Mouse (Mus musculus) cerebellum, postnatal 10 days (tissue): ENCODE data around the gene Parm1.

Experiments
- DNase-seq, 2 experiments: peaks; one replicate each; pipeline ENCODE4 v3.0.0; 2021; ENCODE audit warnings: mixed read lengths in 2 of 2

Parm1 gene

DNA sequence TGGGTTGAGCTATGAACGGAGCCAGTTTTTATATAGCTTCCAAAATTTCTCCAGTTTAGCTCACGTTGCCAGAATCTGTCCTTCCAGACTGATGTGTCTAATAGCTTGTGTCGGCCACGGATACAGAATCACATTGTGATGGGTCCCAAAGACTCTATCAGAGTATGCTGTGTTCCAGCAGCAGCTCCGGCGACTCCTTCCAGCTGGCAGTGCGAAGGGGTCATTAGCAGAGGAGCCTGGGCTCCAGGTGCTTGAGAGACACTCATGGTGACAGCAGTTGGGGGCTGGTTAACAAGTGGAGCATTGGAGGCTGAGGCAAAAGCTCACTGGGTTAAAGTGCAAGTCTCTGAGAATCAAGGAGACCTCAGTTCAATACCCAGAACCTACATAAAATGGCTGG, 61.5 kb downstream of the Parm1 start:
- DNase-seq = no peak

DNA sequence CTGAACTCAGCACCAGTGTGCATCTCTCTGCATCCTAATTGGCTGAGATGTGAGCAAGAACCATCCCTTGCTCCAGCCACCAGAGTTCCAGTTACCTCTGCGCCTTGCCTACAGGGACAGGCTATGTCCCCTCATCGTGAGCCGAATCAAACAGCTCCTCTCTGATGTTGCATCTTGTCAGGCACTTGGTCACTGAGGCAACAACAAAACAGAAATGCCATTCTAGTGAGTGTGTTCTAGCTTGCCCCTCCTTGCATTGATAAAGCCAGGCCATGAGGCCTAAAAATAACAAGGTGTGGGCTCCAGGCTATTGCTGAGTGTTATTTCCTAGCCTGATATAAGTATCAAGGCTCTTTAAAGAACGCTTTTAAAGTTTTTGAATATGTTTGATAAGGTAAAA, 64.4 kb downstream of the Parm1 start:
- DNase-seq = no peak

DNA sequence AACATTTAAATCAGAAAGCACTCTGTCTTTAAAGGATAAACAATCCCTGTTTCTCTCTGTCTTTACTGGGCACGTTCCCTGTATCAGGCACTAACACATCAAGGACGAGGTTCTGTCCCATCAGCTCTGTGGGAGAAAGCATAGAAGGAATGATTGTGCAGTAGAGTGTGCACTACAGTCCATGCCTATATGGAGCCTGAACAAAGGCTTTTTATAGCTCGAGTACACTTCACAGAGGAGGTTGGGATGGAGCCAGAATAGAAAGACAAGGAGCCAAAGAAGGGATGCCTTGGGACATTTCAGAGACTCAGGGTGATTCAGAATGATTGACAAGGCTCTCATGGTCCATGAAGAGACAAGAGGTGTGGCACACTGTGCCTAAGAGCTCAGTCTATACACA, 68.8 kb downstream of the Parm1 start:
- DNase-seq = no peak

DNA sequence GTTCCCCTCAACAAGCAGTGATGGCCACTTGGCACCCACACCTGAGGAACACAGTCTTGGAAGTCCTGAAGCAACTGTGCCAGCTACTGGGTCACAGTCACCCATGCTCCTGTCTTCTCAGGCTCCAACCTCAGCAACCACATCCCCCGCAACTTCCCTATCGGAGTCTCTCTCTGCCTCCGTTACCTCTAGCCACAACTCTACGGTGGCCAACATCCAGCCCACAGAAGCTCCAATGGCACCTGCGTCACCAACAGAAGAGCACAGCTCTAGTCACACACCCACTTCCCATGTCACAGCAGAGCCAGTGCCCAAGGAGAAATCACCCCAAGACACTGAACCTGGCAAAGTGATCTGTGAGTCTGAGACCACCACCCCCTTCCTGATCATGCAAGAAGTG, 76.7 kb downstream of the Parm1 start:
- no peak for DNase-seq

DNA sequence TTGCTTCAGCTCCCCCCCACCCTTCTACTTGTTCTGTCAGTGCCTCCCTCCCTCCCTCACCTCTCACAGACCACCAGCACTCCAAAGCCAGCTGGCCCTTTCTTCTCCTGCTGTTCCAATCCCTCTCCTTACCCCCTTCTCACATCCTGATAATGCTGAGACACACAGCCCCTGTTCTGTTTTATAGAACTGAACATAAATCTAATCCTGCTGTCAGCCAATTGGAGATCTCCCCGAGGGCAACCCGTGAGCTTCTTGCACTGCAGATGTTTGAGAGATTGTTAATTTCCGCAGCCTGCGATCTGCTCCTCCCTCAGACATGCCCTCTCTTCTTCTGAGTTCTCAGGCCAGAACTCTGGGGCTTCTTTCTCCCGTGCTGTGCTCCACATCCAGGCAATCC, 79.8 kb downstream of the Parm1 start:
- DNase-seq = no peak

DNA sequence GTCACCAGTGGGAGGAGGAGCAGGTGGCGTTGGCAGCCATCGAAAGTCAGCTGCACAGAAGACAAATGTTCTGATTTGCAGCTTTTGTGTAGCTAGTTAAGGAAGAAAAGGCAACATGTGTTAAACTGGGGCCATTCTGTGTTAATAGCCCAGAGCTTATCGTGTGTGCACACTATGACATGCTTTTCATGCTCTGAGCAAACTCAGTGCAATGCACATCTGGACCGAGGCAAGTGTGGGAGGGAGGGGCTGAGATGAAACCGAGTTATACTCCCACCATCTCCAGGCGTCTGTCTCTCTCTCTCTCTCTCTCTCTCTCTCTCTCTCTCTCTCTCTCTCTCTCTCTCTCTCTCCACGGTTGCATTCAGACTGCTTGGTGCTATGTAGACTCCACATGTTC, 82.4 kb downstream of the Parm1 start:
- no peak for DNase-seq

DNA sequence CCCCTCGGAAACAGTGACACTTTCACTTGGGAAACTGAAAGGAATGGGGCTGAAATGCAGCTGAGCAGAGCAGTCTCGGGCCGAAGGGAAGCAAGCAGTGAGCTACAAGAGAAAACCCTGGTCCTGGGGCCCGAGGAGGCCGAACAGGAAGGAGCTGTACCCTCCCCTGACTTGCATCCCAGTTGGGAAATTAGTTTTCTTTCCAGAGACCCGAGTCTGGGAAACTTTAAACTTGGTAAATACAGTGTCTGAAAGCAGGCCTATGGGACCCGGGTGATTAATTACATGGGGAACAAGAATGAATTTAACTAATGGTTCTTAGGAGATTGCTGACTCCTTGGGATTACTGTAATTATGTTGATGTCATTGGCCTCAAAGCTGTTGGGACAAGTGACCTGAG, 85.9 kb downstream of the Parm1 start:
- DNase-seq = no peak

DNA sequence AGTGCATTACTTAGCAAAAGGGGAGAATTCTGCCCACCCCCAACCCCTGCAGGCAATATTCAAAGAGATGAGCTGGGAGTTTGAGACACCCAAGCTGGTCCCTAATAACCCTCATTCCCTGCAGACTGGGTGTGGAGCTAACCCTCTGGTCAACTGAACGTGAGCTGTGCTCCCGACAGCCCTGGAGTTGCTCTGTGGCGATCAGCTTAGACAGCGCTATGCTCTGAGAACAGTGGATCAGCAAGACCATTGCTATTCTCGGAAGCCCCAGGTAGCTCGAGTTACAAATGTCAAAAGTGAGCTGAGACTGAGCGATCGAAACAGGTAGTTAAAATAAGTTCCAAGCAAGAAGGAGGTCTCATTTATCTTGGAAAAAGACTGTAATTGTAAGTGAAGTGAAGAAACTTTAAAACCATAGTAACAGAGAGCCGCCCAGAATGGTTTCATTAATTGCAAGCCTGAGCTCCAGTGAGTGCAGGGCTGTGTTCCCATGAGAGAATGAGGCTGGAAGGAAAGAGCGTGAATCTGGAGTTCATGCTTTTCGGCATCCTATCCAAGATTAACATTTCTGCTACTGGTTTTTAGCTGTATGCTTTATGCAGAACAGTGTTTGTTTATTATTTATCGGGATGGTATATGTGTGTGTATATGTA, 86.5 kb downstream of the Parm1 start:
- no peak for DNase-seq

DNA sequence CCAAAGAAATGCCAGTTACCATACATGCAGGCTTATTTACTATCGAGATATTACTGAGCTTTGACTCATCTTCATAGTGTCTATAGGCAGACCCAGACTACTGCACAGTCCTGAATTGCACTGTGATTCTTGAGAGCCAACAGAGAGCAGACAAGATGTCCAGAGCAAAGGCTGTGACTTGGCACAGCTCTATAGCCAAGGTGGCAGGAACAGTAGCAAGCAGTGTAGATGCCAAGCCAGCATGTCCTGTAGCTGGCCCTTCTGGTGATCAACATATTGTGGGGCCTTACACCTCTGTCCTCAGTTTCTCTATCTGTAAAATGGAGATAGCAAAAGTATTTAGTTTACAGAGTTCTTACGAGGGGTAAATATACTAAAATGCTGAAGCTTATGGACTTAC, 89.8 kb downstream of the Parm1 start:
- peak; percentile 40 to 56 for DNase-seq

DNA sequence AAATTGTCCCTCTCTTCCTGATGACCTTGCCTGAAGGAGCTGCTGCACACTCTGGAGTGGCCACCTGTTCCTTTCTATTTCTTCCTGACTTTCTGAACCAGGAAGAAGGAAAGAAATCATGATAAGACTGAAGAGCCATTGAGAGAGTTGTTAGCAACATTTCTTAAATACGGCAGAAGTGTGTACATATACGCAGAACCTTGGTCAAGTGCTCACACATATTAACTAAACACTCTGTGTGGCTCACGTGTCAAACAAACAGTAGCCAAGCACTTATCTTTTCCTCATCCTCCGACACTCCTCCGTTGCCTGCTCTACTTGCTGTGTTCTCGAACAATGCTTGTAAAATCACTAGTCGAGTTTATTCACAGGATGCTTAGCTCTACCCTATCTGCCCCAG, 90.4 kb downstream of the Parm1 start:
- no peak for DNase-seq

DNA sequence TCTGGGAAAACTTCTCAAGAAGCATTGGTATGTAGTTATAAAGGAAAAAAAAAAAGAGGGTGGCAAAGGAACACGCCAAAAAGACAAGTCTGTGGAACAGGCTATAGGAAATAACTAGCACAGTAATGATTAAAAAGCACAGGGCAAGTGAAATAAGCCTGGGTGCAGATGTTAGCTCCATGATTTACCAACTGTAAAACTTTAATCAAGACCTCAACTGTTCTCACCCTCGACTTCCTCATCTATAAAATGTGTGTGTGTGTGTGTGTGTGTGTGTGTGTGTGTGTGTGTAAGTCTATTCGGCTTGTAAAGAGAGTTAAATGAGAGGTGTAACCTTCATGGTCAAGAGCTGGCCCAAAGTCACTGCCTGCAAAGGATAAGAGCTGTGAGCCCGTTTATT, 91.6 kb downstream of the Parm1 start:
- no peak for DNase-seq

DNA sequence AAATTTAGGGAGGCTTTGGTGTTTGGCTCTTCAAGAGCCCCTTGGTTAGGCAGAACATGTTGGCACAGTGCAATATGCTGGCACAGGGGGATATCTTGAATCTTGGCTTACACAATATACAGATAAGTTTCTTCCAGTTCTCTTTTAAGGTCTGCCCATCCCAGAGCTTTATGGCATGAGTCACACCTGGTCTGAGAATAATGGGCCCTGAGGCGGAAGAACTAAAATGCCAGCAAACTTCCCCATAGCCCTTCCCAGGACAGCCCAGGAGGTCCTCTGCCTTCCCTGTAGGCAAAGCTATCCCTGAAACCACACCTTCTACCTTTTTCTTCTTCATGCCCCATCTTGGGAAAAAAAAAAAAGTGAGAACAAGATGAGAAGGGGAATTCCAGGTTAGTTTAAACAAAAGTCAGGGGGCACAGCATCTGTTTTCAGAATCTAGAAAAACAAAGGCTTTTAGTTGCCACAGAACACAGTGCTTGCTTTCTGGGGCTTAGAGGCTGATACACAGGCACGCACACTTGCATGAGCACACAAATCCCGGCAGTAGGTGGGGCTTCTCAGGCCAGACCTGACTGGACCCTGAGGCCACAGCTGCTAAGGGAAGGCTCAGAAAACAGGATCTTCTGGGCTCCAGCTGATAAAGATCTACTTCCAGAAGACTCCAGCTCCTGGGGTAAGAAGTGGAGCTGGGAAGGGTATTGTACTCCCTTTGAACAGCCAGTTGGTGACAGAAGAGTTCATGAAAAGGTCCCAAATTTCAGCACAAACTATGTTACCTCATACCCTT, 92.3 kb downstream of the Parm1 start:
- DNase-seq = no peak

DNA sequence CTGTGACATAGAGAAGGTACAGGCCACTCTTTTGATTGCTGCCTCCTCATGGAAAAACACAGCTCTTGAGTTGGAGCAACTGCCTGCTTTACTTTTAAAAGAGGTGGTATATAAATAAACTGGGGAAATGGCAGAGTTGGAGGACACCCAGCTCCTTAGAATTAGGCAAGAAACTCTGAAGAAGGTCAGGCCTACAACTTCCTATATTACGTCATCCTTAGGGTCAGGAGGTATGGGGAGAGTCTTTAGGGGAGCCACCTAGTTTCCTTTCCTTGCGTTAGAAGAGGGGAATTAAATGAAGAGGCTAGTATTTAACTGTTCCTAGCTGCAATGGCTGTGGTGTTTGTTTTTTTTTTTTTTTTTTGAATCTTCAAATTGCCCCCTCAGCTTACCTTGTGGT, 93.1 kb downstream of the Parm1 start:
- DNase-seq = no peak

DNA sequence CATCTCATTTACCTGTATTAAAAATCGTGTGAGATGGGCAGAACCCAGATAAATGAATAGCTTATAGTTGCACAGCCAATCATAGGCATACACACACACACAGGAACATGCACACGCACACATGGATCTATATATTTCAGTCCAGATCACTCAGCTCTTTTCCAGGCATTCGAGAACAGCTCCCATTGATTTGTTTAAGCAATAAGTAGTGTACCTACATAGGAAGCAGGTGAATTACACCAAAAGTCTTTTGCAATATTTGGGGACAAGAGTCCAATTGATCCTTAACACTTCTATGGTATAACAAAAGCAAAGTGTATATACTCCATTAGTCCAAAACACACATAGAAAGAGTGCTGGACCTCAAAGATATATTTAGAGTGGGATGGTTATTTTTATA, 94.2 kb downstream of the Parm1 start:
- DNase-seq = no peak

DNA sequence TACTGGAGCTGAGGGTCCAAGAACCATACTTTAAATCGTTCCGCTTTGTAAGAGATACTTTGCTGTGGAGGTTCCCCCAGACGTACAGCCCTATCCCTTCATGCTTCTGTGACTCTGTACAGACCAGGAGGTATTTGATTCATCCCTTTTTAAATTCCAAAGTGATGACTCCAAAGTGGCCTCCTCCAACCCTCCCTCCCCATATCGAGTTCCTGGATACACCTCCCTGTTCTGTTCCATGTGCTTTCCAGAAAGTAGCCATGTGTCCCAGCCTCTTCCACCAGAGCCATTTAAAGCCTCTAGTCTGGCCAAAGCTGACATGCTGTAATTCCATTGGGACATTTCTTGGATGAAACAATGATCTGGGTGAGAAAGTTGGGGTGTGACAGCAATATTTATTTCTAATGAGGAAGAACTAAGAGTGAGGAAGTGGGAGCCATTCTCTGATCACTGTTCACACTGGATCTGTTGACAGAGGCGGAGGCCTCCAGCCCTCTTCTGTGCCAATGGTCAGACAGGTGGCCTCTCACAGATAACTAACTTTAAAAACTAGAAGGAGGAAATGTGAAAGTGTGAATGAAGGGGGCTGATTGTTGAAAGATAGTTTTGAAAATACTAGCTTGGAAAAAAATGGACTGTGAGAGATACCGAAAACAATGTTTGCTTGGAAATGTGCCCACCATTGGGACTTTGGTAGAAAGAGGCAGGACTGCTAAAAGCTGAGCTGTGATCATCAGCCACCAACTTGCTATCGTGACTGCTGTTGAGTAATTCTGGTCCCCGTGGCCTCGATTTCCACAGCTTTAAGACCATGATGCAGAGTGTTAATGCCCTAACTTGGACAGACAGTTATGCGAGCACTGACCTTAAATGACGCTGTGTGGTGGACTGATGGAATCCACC, 100.2 kb downstream of the Parm1 start:
- DNase-seq = no peak

DNA sequence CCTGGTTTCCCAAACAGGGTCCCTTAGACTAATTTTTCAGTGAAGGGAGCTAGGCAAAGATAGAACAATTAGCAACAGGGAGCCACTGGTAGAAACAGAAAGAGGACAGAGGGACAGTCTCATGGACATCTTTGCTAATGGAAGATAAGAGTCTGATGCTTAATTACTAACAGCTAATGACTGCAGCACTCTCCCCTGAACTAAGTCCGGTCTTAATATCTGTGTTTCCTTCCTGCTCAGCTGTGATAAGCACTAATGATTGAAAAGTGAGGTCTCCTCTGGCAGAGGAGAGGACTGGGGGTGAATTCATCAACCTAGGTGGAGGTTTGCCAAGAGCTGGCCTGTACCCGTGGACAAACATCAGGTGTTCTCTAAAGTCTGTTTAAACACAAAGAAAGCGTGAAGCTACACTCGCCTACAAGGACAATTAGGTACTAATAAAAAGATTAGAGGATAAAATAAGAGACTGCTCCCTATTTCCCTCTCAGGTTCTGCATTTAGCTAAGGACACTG, 101.3 kb downstream of the Parm1 start:
- DNase-seq = no peak

DNA sequence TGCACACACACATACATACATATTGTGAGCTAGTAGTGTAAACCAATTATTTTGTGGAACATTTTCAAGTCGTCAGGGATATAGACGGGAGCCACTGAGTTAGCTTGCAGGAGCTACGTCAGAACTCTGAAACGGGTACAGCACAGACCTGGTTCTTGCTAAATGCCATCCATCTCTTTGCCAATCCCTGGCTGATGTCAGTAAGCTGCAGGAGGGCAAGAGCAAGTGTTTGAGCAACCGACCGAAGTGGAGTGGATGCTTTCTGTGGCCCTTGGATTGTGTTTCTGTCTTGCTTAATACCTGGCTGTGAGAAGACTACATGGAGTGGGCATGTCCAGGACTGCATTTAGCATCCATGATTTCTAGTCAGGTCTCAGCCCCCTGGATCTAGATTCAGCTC, 103.8 kb downstream of the Parm1 start:
- no peak for DNase-seq

DNA sequence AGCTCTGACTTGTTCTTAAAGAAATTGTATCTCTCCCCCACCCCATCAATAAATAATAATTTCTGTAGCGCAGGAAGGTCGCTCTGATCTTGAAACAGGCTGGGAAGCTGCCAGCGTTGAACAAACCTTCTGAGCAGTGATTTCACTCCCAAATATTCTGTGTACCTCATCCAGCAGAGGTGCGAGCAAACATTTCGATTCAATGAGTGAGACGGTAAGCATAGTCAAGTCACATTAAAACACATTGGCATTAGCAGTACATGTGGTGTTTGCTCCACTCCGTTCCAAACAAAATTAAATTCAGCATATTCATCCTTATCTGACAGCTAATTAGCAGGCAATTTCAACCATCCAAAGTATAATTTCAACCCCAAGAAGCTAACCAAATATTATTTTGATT, 109.4 kb downstream of the Parm1 start:
- no peak for DNase-seq

DNA sequence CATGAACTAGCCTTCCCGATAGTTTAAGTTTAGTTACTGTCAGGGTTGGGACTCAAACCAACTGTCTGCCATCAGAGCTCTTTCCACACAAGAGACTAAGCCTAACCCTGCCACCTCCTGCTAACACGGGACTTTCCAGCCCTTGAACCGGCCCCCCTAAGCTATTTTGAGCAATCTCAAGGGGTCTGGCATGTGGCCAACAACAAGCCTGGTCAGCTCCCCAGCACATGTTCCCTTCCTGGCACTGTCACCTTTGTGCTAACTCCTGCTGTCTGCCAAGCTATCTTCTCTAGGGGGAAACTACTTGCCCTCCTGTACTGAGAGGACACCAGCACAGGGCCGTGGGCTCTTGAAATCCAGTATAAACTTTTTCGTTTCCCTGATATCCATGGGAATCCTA, 112.1 kb downstream of the Parm1 start:
- peak; percentile 43 to 58 for DNase-seq

DNA sequence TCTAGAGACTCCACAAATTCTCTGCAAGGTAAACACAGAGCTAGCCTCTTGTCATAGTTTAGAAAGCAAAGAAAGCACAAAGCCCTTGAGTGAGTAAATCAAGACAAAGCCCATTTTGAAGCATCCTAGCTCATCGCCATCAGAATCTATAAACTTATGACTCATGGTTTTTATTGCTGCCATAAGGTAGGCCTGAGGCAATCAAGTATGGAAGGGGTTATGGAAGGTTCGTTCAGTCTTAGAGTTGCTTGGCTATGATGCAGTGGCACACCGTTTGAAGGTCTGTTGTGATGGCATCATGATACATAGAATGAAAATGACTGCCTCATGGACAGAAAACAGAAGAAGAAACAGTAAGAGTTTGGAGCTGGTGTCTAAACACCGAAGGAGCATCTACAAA, 133.9 kb downstream of the Parm1 start:
- DNase-seq = no peak

DNA sequence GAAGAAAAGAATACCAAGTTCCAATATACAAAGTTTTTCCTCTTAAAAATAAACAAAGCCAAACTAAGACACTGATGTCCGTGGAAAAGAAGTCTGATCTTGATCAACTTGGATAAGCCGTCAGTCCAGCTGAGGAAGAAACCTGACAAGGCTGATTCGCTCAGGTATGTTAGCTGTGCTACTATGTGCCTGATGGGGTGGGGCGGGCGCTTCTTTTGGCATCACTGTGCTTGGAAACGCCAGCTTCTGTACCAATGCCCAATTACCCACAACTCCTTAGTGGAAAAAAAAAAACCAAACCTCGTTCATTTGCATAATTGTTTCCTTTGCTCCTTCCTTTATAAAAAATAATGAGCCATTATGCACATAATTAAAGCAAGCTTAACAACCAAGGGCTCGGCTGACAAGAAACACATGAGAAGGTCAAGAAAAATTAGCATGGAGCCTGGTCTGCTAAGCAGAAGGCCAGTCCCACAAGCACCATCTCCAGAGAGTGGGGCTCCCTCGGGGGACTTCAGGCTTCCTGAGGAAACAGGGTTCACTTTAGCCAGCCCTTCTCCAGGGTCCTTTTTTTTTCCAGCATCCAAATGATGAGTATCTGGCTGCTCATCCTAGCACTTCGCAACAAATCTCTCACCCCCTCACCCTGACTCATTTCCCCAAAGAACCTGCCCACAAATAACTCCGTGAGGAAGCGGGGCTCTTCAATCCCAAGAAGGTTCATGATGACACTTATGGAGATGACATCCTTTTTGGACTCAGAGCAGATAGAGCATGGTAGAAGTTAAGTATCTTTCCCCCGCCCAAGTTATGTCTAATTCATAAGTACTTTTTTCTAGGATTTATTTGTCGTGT, 135.9 kb downstream of the Parm1 start:
- DNase-seq = no peak

DNA sequence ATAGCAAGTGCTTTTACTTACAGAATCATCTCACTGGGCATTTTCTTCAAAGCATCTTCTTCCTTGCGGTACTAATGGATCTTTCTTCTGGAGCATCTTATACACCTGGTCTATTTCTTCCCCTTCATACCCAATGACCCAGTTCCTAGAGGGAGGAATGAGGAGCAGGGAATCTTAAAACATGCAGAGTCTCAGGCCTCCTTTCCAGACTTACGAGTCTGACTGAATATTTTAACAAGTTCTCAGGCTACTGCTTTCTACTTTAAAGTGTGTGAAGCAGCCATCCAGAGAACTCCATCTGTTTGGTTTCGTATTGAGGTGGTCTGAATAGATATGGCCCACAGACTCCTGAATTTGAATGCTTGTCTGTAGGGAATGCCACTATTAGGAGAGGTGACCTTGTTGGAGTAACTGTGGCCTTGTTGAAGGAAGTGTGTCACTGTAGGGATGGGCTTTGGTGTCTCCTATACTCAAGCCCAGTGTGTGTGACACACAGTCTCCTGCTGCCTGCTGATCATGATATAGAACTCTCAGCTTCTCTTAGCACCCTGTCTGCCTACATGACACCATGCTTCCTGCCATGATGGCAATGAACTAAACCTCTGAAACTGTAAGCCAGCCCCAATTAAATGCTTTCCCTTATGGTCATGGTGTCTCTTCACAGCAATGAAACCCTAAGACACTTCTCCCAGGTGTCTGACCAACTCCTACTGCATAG, 137.1 kb downstream of the Parm1 start:
- no peak for DNase-seq
